Mouse (Mus musculus) adrenal gland, postnatal 0 days (tissue): ENCODE results near the gene Ccr3. TPM values are rescaled to one million over a fixed set of nuclear protein-coding genes. Genes with fewer than 3 reads are reported as not detected.

Experiments
- polyA plus RNA-seq: library from polyadenylated mRNA; unstranded; fragments of >200 nt; fragmentation: Nextera tagmentation; extraction: Ambion mirVana; gene quantifications from 2 replicates; pipeline ENCODE4 v1.2.1, GENCODE M21; 2015

Ccr3 gene
- 0.11 and 0.22 TPM in 2 replicates for polyA plus RNA-seq

DNA sequence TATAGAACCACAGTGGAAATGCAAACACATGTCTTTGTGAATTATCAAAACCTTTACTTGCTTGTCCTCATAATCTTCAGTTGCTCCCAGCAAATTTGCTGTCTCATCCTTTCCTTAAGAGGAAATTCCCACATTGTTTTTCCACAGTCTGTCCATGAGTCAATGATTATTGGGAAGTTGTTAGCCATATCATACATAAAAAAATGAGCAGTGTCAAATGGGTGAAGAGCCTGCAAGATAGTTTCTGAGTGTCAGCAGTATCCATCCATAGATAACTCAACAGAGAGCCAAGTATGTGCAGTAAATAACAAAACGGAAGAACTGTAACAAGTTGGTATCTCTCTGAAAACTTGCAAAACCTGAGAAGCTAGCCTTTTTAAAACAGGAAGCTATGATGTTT is at the start of gene Ccr3:
TSS of gene Ccr3 (plus strand) at position 301 of the 400 bp plus-strand sequence.

DNA sequence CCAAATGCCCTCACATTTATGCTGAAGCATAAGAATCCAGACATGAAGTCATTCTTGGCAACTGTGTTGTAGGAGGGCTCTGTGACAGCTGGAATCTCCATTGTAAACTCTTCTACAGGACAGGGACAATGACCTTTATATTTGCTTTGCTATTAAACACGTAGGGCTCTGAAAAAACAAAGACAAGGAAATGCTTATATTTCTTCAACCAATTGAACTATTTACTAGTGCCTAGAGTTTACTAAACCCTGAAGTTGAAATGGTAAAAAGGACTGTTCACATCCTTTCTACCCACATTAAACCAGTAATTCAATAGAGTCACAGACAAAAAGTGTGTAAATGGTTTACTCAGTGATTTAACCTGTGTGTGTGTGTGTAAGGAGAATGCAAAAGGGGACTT is 43.5 kb upstream of the Ccr3 start, which contains the start of gene Ccr1l1:
TSS of gene Ccr1l1 (minus strand) at position 101 of the 400 bp plus-strand sequence.

Other genes starting within 250 kb of the Ccr3 start
- 0.28 and 0.40 TPM in 2 replicates for gene Cxcr6, start 215.5 kb upstream of the Ccr3 start, polyA plus RNA-seq
- gene Fyco1, start 170.1 kb upstream of the Ccr3 start, polyA plus RNA-seq = 7.4 and 15.2 TPM in 2 replicates
- 0.05 and 0.14 TPM in 2 replicates for gene Xcr1, start 159.9 kb upstream of the Ccr3 start, polyA plus RNA-seq
- gene Ccr1, start 53.3 kb upstream of the Ccr3 start, polyA plus RNA-seq = 5.0 and 6.3 TPM in 2 replicates
- gene Ccr1l1, start 43.6 kb upstream of the Ccr3 start, polyA plus RNA-seq = 0.25 TPM in 1 of 2 replicates, not detected in the other
- gene Ccr2, start 80.0 kb downstream of the Ccr3 start, polyA plus RNA-seq = 1.1 TPM in 2 replicates
- gene Ccr5, start 99.6 kb downstream of the Ccr3 start, polyA plus RNA-seq = 1.6 and 2.7 TPM in 2 replicates